Mouse (Mus musculus) mouse embryonic stem cell (cell line): Measurements from ENCODE around the gene Rin3.

Experiments
- in situ Hi-C, 2 experiments: fragments of 300-500 bp; cut with MboI; formaldehyde crosslinking; loops; 1 replicate in 1 of 2; 3 replicates in 1 of 2; pipeline ENCODE4 v1.14.3; 2019 to 2020; ENCODE audit warnings: low sequenced_read_pairs in 2 of 2, low pct_unique_long_range_greater_than_20kb in 1 of 2, mixed read lengths in 1 of 2; ENCODE audit not compliant: unreplicated experiment in 1 of 2

Rin3 gene

DNA sequence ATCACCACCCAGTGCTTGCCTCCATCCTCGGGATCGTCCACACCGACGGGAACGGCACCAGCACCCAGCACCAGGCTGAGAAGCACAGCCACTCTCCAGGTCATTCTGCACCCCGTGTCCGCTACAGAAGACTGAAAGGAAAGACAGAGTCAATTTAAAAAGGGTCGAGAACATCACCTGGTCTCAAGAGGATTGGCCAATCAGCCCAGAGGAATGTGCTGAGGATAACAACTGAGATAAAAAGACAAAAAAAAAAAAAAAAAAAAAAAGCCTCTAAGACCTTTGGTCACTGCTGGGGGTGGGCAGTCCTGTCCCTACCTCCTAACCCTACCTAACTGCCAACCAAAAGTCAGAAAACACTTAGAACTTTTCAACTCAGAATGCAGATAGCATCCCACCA is 140.8 kb downstream of the Rin3 start:
- in situ Hi-C loops, result no loop called here

DNA sequence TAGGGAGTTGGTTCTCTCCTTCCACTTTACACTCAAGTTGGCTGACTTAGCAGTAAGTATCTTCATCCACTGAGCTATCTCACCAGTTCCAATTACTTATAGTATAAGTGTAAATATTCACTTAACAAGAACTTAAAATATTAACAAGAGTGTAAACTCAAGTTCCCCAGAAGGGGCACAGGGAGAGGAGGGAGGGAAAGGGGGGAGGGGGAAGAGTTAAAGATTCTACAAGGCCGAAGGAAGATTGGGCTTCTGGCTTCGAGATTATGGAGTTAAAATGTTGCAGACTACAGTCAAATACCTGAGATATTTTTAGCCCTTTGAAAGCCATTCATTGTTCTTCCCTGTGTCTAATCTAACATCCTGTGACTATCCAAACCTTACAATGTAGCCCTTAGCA is 141.6 kb downstream of the Rin3 start:
- in situ Hi-C loops, result no loop called here

DNA sequence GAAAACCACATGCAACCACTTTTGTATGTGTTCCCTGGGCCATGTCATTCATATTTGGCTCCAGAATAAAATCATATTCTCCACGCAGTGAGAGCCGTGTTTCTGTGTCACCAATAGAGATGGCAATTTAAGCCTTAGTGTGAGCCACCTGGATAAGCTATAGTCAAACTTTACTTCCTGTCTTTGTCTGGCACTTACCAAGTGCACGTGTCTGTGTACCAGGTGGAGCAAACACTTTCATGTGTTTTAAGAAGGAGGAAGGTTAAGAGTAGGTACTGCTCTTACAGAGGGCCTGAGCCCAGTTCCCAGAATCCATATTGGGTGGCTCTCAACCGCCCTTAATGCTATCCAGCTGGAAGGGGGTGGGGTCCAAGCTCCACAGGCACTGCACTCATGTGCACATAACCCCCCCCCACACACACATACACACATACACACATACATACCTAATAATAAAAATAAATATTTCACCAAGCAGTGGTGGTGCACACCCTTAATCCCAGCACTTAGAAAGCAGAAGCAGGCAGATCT is 142.3 kb downstream of the Rin3 start:
- in situ Hi-C loops, result no loop called here

DNA sequence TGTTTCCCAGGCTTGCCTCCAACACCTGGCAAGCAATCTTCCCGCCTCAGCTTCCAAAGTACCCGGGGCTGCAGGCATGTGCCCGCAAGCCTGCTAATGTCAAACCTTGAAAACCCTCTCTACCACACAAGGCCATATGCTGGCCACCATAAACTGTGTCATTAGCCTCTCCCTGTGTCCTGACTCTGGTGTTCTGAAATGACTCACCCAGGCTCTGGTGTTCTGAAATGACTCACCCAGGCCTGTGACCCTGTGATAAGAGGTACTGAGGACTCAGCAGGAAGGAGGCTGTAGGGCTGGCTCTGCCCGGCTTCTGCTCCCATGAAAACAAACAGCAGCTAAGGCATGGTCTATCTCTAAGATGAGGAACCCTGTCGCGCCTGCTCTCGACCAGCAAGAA is 143.4 kb downstream of the Rin3 start:
- in situ Hi-C loops, result no loop called here

DNA sequence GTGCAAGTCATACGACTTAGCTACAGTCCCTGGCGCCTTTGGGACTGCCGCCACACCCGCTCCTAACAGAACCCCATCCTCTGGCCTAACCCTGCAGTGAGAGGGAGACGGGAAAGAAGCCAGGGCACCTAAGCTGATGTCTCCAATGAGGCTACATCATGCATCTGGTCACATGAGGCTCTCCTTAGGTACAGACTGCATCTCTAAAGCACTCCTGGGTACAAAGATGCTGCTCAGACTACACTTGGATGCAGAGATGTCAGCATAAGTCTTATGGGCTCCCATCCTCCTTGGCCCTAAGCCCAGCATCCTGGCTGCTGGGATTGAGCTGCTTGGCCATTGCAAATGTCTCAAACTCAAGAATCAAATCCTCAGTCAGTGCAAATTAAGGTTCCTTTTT is 146.8 kb downstream of the Rin3 start:
- in situ Hi-C loops, result no loop called here

DNA sequence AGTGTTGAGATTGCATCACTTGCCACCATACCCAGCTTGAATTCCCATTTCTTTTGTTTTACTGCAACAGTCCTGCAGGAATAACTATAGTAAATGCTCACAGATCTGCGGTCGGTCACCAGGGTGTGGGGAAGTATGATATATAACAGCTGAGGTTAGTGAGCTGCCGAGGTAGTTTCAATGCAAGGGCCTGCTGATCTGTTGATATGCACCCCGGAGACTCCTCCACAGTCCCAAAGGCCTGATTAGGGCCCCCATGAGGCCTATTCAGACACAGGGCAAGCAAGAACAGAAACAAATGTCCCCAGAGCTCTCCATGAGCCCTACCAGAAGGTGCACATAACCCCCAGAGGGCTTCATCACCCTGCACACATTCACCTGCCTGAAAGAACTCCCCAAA is 147.4 kb downstream of the Rin3 start:
- in situ Hi-C loops, result no loop called here

DNA sequence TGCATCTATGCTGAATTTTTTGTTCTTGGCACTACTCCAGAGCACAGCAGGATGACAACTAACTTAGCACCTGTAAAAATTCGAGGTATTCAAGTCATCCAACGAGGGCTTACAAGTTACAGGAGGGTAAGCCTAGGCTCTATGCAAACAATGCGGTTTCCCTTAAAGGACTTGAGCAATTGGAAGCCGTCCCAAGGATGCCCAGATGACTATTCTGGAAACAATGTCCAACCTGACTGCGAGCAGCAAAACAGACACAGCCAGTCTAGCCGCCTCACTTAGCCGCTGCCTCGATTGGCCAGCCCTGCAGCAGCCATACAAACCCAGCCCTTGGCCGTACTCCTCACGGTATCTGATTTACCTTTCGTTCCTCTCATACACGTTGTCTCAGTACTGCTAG is 149.4 kb downstream of the Rin3 start:
- in situ Hi-C loops, result no loop called here

DNA sequence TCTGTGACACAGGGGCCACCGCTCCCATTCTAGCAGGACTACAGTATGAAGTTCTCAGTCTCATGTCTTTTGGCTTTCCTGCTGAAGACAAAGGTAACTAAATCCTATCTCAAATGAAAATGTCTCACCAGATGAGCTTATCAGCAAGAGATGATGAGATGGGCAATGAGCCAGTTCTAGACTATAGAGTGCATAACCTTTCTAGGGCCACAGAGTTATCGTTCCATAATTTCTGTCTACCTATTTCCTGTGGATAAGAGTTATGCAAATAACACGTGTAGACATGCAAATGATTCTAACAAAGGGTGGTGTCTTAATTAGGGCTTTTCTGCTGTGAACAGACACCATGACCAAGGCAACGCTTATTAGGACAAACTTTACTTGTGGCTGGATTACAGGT is 151.3 kb downstream of the Rin3 start:
- in situ Hi-C loops, result no loop called here

DNA sequence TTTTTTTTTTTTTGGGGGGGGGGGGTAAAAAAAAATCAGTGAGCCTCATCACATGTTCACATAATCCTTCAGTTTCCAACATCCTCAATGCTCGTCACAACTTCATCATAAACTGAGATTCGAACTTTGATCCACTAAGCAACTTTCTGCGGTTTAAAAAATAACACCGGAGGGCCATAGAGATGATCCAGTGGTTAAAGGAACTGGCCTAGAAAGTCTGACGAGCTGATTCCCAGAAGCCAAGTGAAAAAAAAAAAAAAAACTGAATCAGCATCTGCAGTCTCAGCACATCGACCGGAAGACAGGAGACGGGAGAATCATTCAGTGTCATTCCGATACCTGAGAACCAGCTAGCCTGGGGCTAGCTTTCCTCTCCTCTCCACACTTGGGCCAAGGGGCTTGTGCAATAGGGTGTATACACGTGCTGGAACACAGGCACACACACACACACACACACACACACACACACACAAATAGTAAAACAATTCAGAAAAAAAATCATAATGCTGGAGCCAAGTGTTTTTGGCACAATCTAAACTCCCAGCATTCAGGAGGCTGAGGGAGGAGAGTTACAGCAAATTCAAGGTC is 154.2 kb downstream of the Rin3 start:
- in situ Hi-C loops, result no loop called here

DNA sequence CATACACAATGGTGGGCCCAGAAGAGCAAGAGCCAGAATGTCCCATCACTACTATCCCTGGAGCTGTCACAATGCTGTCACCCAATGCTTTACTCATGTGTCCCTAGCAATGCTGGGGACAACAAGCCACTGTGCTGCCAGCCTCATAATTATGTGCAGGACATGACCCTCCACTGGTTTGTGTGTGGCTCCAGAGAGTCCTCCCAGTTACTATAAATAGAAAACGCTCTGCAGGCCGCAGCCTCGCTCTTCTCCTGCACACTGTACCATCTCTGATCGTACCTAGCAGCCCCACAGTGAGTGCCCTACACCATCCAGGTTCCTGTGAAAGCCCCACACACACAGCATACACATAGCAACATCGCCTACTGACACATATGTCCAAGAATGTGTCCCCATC is 155.1 kb downstream of the Rin3 start:
- in situ Hi-C loops, result no loop called here

DNA sequence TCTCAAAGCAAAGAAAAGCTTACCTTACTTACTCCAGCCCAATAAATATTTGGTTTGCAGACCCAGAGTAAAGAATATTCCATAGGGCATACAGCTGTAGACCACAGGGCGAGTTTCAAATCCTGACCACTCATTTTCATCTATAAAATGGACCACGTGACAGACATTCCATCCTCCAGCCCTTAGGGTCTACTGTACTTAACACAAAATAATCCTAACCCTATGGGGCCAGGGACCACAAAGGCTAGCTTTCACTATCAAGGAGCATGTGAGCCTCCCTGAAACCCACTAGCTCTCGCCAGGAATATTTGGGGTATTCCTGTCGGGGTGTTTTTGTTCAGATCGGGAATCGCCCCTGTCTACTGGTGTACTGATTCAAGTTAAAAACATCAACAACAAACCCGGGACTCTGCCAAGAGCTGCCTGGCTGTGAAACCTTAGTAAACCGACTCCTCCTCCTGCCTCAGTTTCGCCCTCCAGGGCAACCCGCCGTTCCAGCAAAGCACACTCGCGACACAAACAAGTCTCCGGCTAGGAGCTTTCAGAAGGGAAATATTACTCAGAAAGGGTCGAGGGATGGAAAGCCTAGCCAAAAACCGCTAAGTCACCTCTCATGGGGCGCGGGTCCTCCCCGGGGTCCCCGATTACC is 156.3 kb downstream of the Rin3 start:
- in situ Hi-C loops, result no loop called here

DNA sequence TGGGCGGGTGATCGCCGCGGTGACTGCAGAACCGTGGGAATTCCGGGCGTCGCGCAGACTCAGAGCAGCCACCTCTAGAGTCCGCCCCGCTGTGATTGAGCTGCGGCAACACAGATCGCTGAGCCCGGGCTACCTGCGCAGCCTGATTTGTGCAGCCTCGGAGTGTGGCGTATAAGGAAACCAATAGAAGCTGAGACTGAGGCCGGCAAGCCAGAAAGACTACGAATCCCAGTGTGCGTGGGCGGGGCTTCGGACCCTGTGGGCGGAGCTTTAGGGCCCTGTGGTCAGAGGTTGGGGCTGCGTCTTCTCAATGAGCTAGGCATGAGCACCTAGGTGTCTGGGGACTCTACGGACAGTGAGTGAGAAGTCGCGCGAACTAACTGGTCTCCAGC is 156.8 kb downstream of the Rin3 start, which contains the start of gene Lgmn:
Gene Lgmn, minus strand, starts transcription at position 182 of the 392 bp plus-strand sequence.
- in situ Hi-C loops, result no loop called here
